In genomic region chr1:132609048-132609634, GRCm38 (mm10) we compare ENCODE assay signal across 10 mouse cellular contexts.
DNase-seq lines count a peak whose midpoint lies in the region; ATAC-seq and TF ChIP-seq lines count a peak whose summit lies in the region.
"Had no signal": no experiment of that assay in that cellular context is flagged by ENCODE, and none has a peak within 500 bp of the region (broad histone marks: within the 10 kb centered on the region; RNA-seq: fewer than 3 reads in every experiment).

No protein-coding gene starts in this region.

- no peak overlapping the region for H3K4me3 ChIP-seq in intestine, embryonic 14.5 days (ENCODE audit: low read depth, low read length)
- H3K4me3 ChIP-seq in intestine, embryonic 15.5 days (replicated peaks): no peak overlapping the region
- no peak overlapping the region for H3K4me3 ChIP-seq in ES-E14 (ENCODE audit: insufficient read depth in 1 of 2, low read depth in 1 of 2, low read length in 2 of 2, poor library complexity in 1 of 2, severe bottlenecking in 1 of 2)
- H3K4me3 ChIP-seq: erythroblast, embryonic 14.5 days had no signal

- WGBS in intestine, embryonic 14.5 days: 32% methylated on average over 4 of the region's 4 CpGs
- 34% methylated on average over 4 of the region's 4 CpGs for WGBS in intestine, embryonic 15.5 days

- H3K9me3 ChIP-seq in intestine, embryonic 14.5 days (ENCODE audit: control insufficient read depth, low read length): no peaks in the 10 kb centered on the region
- no peaks in the 10 kb centered on the region for H3K9me3 ChIP-seq in intestine, embryonic 15.5 days
- H3K9me3 ChIP-seq in ES-E14 (ENCODE audit: control insufficient read depth, insufficient read depth, low read depth, low read length): no peaks in the 10 kb centered on the region

- no peaks in the 10 kb centered on the region for H3K36me3 ChIP-seq in intestine, embryonic 14.5 days (ENCODE audit: control insufficient read depth, insufficient read depth, low read length)
- H3K36me3 ChIP-seq in intestine, embryonic 15.5 days: no peaks in the 10 kb centered on the region
- peaks cover 16% of the 10 kb centered on the region; the same call in 1 of the 2 replicates for H3K36me3 ChIP-seq in ES-E14 (ENCODE audit: control insufficient read depth, insufficient read depth, low read length, poor library complexity, severe bottlenecking)

- in situ Hi-C loops in ES-E14 (cut with MboI; ENCODE audit: low sequenced_read_pairs in 2 of 2, unreplicated experiment in 2 of 2): no loop called here

- intact Hi-C loops in left cerebral cortex, postnatal 25 days (cut with DNase I): loop anchor here (2.0 kb wide), 1 partner anchor 132 kb away; the partner anchor contains the start of gene Nfasc

- no peak overlapping the region for H3K4me2 ChIP-seq in intestine, embryonic 14.5 days (ENCODE audit: low read length)
- no peak overlapping the region for H3K4me2 ChIP-seq in intestine, embryonic 15.5 days (replicated peaks)

- no peaks in the 10 kb centered on the region for H3K4me1 ChIP-seq in intestine, embryonic 14.5 days (replicated peaks; ENCODE audit: control insufficient read depth, insufficient read depth, low read length)
- no peaks in the 10 kb centered on the region for H3K4me1 ChIP-seq in intestine, embryonic 15.5 days (replicated peaks)
- no peaks in the 10 kb centered on the region for H3K4me1 ChIP-seq in ES-E14 (ENCODE audit: control insufficient read depth in 2 of 2, insufficient read depth in 2 of 2, low read length in 2 of 2, poor library complexity in 1 of 2)

- H3K27ac ChIP-seq in intestine, embryonic 14.5 days (ENCODE audit: low read depth): no peak overlapping the region
- H3K27ac ChIP-seq in intestine, embryonic 15.5 days: no peak overlapping the region
- no peak overlapping the region for H3K27ac ChIP-seq in ES-E14 (ENCODE audit: insufficient read depth, low read depth, low read length, poor library complexity, severe bottlenecking)
- H3K27ac ChIP-seq: macrophage had no signal

- 0 out of 2 replicates have a peak, but pooled peaks have one; percentile 50 for ATAC-seq in intestine, embryonic 14.5 days (replicated peaks; ENCODE audit: low FRiP score, low TSS enrichment, low read depth)
- ATAC-seq in intestine, embryonic 15.5 days: no peak
- ATAC-seq in frontal cortex, adult (ENCODE audit: low TSS enrichment): peak; percentile 57

- peak; percentile 85 for DNase-seq in intestine, embryonic 14.5 days (ENCODE audit: low spot score)
- DNase-seq in ES-E14 (ENCODE audit: low read depth, low spot score): peak; percentile 63
- DNase-seq in c-Kit-positive CD71-positive TER-119-negative erythroid progenitor cells, embryonic 14.5 days (ENCODE audit: low read depth): peak; percentile 29
- peak; percentile 38 to 75 for DNase-seq in left cerebral cortex, postnatal 25 days (ENCODE audit: low spot score in 2 of 2)
- peak; percentile 76 for DNase-seq in neural tube, embryonic 10.5 days (ENCODE audit: extremely low spot score, low spot score)
- peak; percentile 39 for DNase-seq in thymus, postnatal 0 days (ENCODE audit: low spot score)

- no peak overlapping the region for H3K9ac ChIP-seq in intestine, embryonic 14.5 days (ENCODE audit: low read length)
- no peak overlapping the region for H3K9ac ChIP-seq in intestine, embryonic 15.5 days
- H3K9ac ChIP-seq in ES-E14 (ENCODE audit: insufficient read depth, low read depth, low read length, poor library complexity, severe bottlenecking): no peak overlapping the region

- H3K27me3 ChIP-seq in intestine, embryonic 14.5 days (replicated peaks; ENCODE audit: control insufficient read depth, insufficient read depth, low read length): no peaks in the 10 kb centered on the region
- no peaks in the 10 kb centered on the region for H3K27me3 ChIP-seq in intestine, embryonic 15.5 days (replicated peaks)

TF ChIP-seq in ES-E14, 5 proteins besides CTCF, POLR2A, EP300 and RAD21:
- no peak for TF ChIP-seq MAFK (IDR thresholded peaks at IDR 0.05; ENCODE audit: insufficient read depth, low read depth, low read length)
- peak; percentile 20; the same call in 1 of the 2 replicates for TF ChIP-seq ZC3H11A (IDR thresholded peaks at IDR 0.05; ENCODE audit: borderline replicate concordance, low read depth, low read length)
- no peak for TF ChIP-seq HCFC1 (IDR thresholded peaks at IDR 0.05; ENCODE audit: borderline replicate concordance, insufficient read depth, low read length)
- no peak for TF ChIP-seq CHD2 (IDR thresholded peaks at IDR 0.05; ENCODE audit: low read depth, low read length)
- TF ChIP-seq ZNF384 (IDR thresholded peaks at IDR 0.05; ENCODE audit: low read depth, low read length): no peak

Comparison
In these comparisons a context has a peak if more than half of its experiments do, and no peak if none do; other contexts are left out.
1. DNase-seq: peak in every context shown above with its lines; median percentile 85 in intestine, embryonic 14.5 days; 76 in neural tube, embryonic 10.5 days; 63 in ES-E14; 56 in left cerebral cortex, postnatal 25 days; 39 in thymus, postnatal 0 days; 29 in c-Kit-positive CD71-positive TER-119-negative erythroid progenitor cells, embryonic 14.5 days.